Mouse (Mus musculus) heart, adult 2 months (tissue): ENCODE measurements around the gene Casc3.

Experiments used
- CTCF ChIP-seq: fragments of 200-600 bp; IDR thresholded peaks from 2 replicates; pipeline ENCODE4 v1.8.1; 2022; ENCODE audit warnings: antibody characterized with exemption, mild to moderate bottlenecking, moderate library complexity
- EP300 ChIP-seq: fragments of 200-500 bp; IDR thresholded peaks from 2 replicates; pipeline ENCODE4 v1.6.1; 2011; ENCODE audit warnings: low read depth, low read length, control low read depth; ENCODE audit not compliant: insufficient read depth
- POLR2A ChIP-seq: fragments of 200-500 bp; IDR thresholded peaks from 2 replicates; pipeline ENCODE4 v1.6.1; 2011; ENCODE audit warnings: mild to moderate bottlenecking, low read depth, low read length, control low read depth; ENCODE audit not compliant: insufficient read depth

DNA sequence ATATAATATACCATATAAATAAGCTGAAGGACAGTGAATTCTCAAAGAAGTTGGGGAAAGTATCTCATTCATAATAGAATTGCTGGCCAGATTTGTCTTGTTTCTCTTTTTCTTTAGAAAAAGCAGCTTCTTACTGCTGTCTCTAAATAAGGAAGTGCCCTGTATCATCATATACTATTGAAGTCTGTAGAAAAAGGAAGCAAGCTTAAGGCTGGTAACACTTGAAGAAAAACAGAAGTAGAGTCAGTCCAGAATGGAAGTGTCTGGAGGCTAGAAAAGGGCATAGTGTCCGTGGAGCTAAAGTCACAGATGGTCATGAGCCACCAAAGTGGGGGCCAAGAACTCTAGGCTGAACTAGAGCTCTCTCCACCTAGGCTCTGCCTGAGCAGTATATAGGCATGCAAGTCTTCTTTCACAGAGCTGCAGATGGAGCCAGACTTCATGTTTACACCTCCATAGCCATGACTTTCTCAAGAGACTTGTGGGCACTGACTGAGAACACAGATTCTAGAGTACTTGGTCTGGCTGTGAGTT lies 12.1 kb downstream of the Casc3 start:
- TF ChIP-seq POLR2A (no peak), CTCF (no peak), EP300 (no peak)
